Mouse (Mus musculus) intestine, embryonic 14.5 days (tissue): ENCODE data around the gene Ptges. TPM values are rescaled to one million over a fixed set of nuclear protein-coding genes. Genes with fewer than 3 reads are reported as not detected.

ENCODE experiments used
- ATAC-seq: fragments of 200-750 bp; cut with Nextera tagmentation; replicated peaks from 2 replicates; pipeline ENCODE4 v1.8.0; 2017; ENCODE audit warnings: low read depth, moderate number of reproducible peaks, moderate TSS enrichment, moderate library complexity; ENCODE audit not compliant: low FRiP score, low TSS enrichment
- DNase-seq: peaks from one replicate; pipeline ENCODE4 v3.0.0-alpha.2; 2018; ENCODE audit warnings: low spot score
- H3K27ac ChIP-seq: fragments of 300-500 bp; sonication (generic); 2 replicates; pipeline ENCODE4 v1.5.1; 2014; ENCODE audit warnings: low read depth, mild to moderate bottlenecking, control low read depth
- H3K27me3 ChIP-seq: fragments of 300-500 bp; sonication (generic); replicated peaks from 2 replicates; pipeline ENCODE4 v1.6.1; 2014; ENCODE audit warnings: low read length, control low read depth; ENCODE audit not compliant: control insufficient read depth, insufficient read depth
- H3K36me3 ChIP-seq: fragments of 300-500 bp; sonication (generic); 2 replicates; pipeline ENCODE4 v1.6.1; 2014; ENCODE audit warnings: low read length, control low read depth; ENCODE audit not compliant: control insufficient read depth, insufficient read depth
- H3K4me1 ChIP-seq: fragments of 300-500 bp; sonication (generic); replicated peaks from 2 replicates; pipeline ENCODE4 v1.6.1; 2014; ENCODE audit warnings: low read length, control low read depth, mixed read lengths; ENCODE audit not compliant: control insufficient read depth, insufficient read depth
- H3K4me2 ChIP-seq: fragments of 300-500 bp; sonication (generic); 2 replicates; pipeline ENCODE4 v1.6.1; 2014; ENCODE audit warnings: low read length
- H3K4me3 ChIP-seq: fragments of 300-500 bp; sonication (generic); 2 replicates; pipeline ENCODE4 v1.5.1; 2014; ENCODE audit warnings: low read depth, low read length, control low read depth, mixed read lengths
- H3K9ac ChIP-seq: fragments of 300-500 bp; sonication (generic); 2 replicates; pipeline ENCODE4 v1.6.1; 2014; ENCODE audit warnings: mild to moderate bottlenecking, low read length
- H3K9me3 ChIP-seq: fragments of 300-500 bp; sonication (generic); 2 replicates; pipeline ENCODE4 v1.6.1; 2016; ENCODE audit warnings: low read length, control low read depth; ENCODE audit not compliant: control insufficient read depth
- WGBS: fragments of 180-500 bp; shearing (Covaris S2); extraction: QIAGEN DNeasy Blood & Tissue Kit; methylation state at CpG from one replicate; pipeline ENCODE4 v1.1.7; 2014; 5-methylcytosine and 5-hydroxymethylcytosine counted together
- polyA plus RNA-seq: library from polyadenylated mRNA; unstranded; fragments of >200 nt; fragmentation: Nextera tagmentation; extraction: Ambion mirVana; gene quantifications from 2 replicates; pipeline ENCODE4 v1.2.1, GENCODE M21; 2014

Ptges gene
- polyA plus RNA-seq, 1 experiment from 2014 or later: 4.5 TPM

DNA sequence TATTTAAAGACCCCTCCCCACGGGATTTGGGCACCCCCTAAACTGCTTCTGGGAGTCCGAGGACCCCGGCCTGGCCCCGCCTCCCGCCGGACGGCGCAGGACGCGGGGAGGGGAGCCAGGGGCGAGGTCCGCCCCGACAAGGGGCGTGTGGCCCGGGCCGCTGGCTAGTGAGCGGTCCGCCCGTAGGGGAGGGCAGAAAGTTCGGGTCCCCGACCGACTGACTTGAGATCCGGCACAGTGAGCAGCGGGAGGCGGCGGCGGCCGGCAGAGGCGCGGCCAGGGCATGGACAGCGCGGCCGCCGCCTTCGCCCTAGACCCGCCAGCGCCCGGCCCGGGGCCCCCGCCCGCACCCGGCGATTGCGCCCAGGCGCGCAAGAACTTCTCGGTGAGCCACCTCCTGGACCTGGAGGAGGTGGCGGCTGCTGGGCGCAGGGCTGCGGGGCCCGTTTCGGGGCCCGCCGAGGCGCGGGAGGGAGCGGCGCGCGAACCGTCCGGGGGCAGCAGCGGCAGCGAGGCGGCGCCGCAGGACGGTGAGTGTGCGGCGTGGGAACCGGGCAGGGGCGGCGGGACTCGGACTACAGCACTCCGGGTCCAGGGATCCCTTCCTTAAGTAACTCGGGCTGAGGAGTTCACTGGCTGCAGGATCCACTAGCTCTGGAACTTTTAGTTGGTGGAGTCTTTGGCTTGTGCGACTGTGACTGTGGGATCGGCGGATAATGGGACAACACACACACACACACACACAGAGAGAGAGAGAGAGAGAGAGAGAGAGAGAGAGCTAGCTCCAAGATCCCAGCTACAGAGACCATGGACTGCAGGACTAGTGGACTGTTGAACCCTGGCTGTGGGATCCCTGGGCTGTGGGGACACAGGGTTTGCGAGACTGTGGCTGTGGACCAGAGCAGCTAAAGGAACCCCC is 84.3 kb downstream of the Ptges start:
- ATAC-seq (0 out of 2 replicates have a peak, but pooled peaks have one; percentile 40), DNase-seq (no peak)
- 1% methylated on average over 80 of the region's 80 CpGs for WGBS
- H3K9me3 ChIP-seq: no peaks in the 10 kb centered on the region
- H3K4me1 ChIP-seq: 0 out of 2 replicates have a peak, but pooled peaks cover 5% of the 10 kb centered on the region
- H3K27ac ChIP-seq: no peak overlapping the region
- peak overlapping the region; percentile 56 for H3K4me3 ChIP-seq
- H3K4me2 ChIP-seq: peak overlapping the region; percentile 82
- no peaks in the 10 kb centered on the region for H3K36me3 ChIP-seq
- peak overlapping the region; percentile 58 for H3K9ac ChIP-seq
- H3K27me3 ChIP-seq: peaks cover 32% of the 10 kb centered on the region

GRCm38 (mm10) chr2:30842615-30843014 is 87.0 kb downstream of the Ptges start:
- 39% methylated on average over 10 of the region's 10 CpGs for WGBS
- Histone ChIP-seq H3K27ac (no peak overlapping the region), H3K36me3 (no peaks in the 10 kb centered on the region), H3K4me1 (0 out of 2 replicates have a peak, but pooled peaks cover 5% of the 10 kb centered on the region), H3K4me3 (no peak overlapping the region), H3K9me3 (no peaks in the 10 kb centered on the region), H3K4me2 (no peak overlapping the region), H3K27me3 (peaks cover 32% of the 10 kb centered on the region), H3K9ac (no peak overlapping the region)
- ATAC-seq (no peak), DNase-seq (no peak)

Other genes starting within 250 kb of the Ptges start
- 2.1 and 2.2 TPM in 2 replicates for gene 1700001O22Rik, start 126.2 kb downstream of the Ptges start, polyA plus RNA-seq
- 105 and 110 TPM in 2 replicates for gene Ntmt1, start 122.0 kb downstream of the Ptges start, polyA plus RNA-seq
- gene Asb6, start 99.5 kb downstream of the Ptges start, polyA plus RNA-seq: 25.9 and 31.2 TPM in 2 replicates
- gene Prrx2, start 94.9 kb downstream of the Ptges start, polyA plus RNA-seq: 3.5 and 3.6 TPM in 2 replicates
- gene Tor1b, start 23.1 kb upstream of the Ptges start, polyA plus RNA-seq: 29.1 and 32.0 TPM in 2 replicates
- gene Tor1a, start 38.1 kb upstream of the Ptges start, polyA plus RNA-seq: 69.4 and 69.6 TPM in 2 replicates
- 45.3 and 51.6 TPM in 2 replicates for gene BC005624, start 52.3 kb upstream of the Ptges start, polyA plus RNA-seq
- 11.1 and 15.4 TPM in 2 replicates for gene Usp20, start 52.4 kb upstream of the Ptges start, polyA plus RNA-seq
- 31.1 and 31.4 TPM in 2 replicates for gene Fnbp1, start 212.1 kb upstream of the Ptges start, polyA plus RNA-seq
- gene Gpr107, start 222.5 kb upstream of the Ptges start, polyA plus RNA-seq: 26.9 and 35.0 TPM in 2 replicates